Mouse (Mus musculus) erythroblast, embryonic 14.5 days (primary cell): ENCODE measurements around the gene Fbxo28.

Experiments used
- GATA1 ChIP-seq: IDR thresholded peaks from 2 replicates; pipeline ENCODE4 v1.6.1; 2012; ENCODE audit warnings: low read length, inconsistent platforms, mixed read lengths
- TAL1 ChIP-seq: IDR thresholded peaks from 3 replicates; pipeline ENCODE4 v1.6.1; 2012; ENCODE audit warnings: low read length, inconsistent platforms, mixed read lengths

DNA sequence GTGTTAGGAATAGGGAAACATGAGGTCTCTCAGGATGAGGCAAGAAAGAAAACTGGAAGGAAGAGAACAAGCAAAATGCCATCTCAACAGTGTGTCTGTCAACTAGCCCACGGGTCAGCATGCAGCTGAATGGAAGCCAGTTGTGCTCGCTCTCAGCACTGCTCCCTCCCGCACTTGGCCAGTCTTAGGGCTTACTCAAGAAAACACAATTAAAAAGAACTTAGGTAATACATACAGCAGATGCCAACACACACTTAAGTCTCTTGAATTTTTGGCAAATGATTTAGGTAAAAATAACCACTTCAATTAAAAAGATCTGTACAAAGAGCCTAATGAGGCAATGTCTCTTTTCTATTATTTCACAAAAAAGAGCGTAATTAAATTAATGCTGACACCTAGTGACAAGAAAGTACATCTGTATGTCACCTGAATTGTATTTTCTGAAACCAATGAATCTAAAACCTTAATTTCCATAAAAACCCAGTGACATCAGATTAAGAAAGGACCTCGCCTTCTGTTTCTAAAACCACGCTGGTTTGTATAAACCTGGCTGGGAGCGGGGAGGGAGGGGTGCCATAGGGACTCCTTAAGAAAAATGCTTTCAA, 2.4 kb downstream of the Fbxo28 start:
- TF ChIP-seq GATA1, result no peak
- TF ChIP-seq TAL1, result no peak
